Mouse (Mus musculus) stomach, embryonic 16.5 days (tissue): ENCODE data around the gene Tnfrsf26. TPM values are rescaled to one million over a fixed set of nuclear protein-coding genes. Genes with fewer than 3 reads are reported as not detected.
A peak's percentile ranks its signal among the peaks of the same experiment; 100 is the strongest.
"Not testable (repeated sequence)": the region's sequence is repeated elsewhere in the genome, so short reads cannot be mapped to it uniquely, and the experiment has no call there.

Experiments
- ATAC-seq: fragments of 200-750 bp; cut with Nextera tagmentation; 2 replicates; pipeline ENCODE4 v1.8.0; 2017; ENCODE audit warnings: moderate number of reproducible peaks, moderate TSS enrichment; ENCODE audit not compliant: insufficient read depth, low FRiP score
- H3K27ac ChIP-seq: fragments of 300-500 bp; sonication (generic); 2 replicates; pipeline ENCODE4 v1.5.1; 2014; ENCODE audit warnings: low read length
- H3K27me3 ChIP-seq: fragments of 300-500 bp; sonication (generic); 2 replicates; pipeline ENCODE4 v1.6.1; 2014; ENCODE audit warnings: low read length, control low read depth, mixed read lengths; ENCODE audit not compliant: control insufficient read depth, insufficient read depth
- H3K36me3 ChIP-seq: fragments of 300-500 bp; sonication (generic); 2 replicates; pipeline ENCODE4 v1.6.1; 2014; ENCODE audit warnings: low read length; ENCODE audit not compliant: control insufficient read depth, insufficient read depth
- H3K4me1 ChIP-seq: fragments of 300-500 bp; sonication (generic); 2 replicates; pipeline ENCODE4 v1.6.1; 2014; ENCODE audit warnings: low read length, control low read depth, mixed read lengths; ENCODE audit not compliant: control insufficient read depth, insufficient read depth
- H3K4me2 ChIP-seq: fragments of 300-500 bp; sonication (generic); 2 replicates; pipeline ENCODE4 v1.6.1; 2014; ENCODE audit warnings: low read depth, low read length, mixed read lengths
- H3K4me3 ChIP-seq: fragments of 300-500 bp; sonication (generic); replicated peaks from 2 replicates; pipeline ENCODE4 v1.5.1; 2014; ENCODE audit warnings: mild to moderate bottlenecking, low read length
- H3K9ac ChIP-seq: fragments of 300-500 bp; sonication (generic); 2 replicates; pipeline ENCODE4 v1.6.1; 2014; ENCODE audit warnings: low read length
- H3K9me3 ChIP-seq: fragments of 300-500 bp; sonication (generic); replicated peaks from 2 replicates; pipeline ENCODE4 v1.6.1; 2016; ENCODE audit warnings: low read length, control low read depth; ENCODE audit not compliant: control insufficient read depth
- WGBS: fragments of 180-500 bp; shearing (Covaris S2); extraction: QIAGEN DNeasy Blood & Tissue Kit; methylation state at CpG from one replicate; pipeline ENCODE4 v1.1.7; 2014; 5-methylcytosine and 5-hydroxymethylcytosine counted together
- polyA plus RNA-seq: library from polyadenylated mRNA; unstranded; fragments of >200 nt; fragmentation: Nextera tagmentation; extraction: Ambion mirVana; gene quantifications from 2 replicates; pipeline ENCODE4 v1.2.1, GENCODE M21; 2015

Tnfrsf26 gene
- polyA plus RNA-seq, result 0.59 and 0.66 TPM in 2 replicates

DNA sequence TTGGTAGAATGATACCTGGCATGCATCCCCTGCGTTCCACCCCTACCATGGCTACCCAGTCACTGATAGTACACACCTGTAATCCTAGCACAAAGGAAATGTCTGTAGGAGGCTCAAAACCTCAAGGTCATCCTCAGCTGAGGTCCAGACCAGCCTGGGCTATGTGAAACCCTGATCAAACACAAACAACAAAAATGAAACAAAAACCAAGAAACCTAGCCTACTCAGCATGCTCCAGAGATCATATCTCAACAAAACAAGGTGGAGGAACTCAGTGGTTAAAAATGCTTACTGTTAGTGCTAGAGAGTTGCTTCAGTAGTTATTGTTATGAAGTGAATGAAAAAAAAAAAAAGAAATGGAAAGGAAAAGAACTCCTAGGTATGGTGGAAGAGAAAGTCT, at the start of gene Tnfrsf26:
TSS of gene Tnfrsf26 (minus strand) at position 183 of the 400 bp plus-strand sequence.
- H3K9ac ChIP-seq, result no peak within 1 kb of the TSS
- no peak for ATAC-seq
- no peak within 1 kb of the TSS for H3K4me3 ChIP-seq
- WGBS, result 94% methylated on average over 1 of the region's 1 CpGs
- no peaks in the 10 kb centered on the region for H3K9me3 ChIP-seq
- no peaks in the 10 kb centered on the region for H3K4me1 ChIP-seq
- H3K36me3 ChIP-seq, result no peaks in the 10 kb centered on the region
- no peak within 1 kb of the TSS for H3K27ac ChIP-seq
- no peaks in the 10 kb centered on the region for H3K27me3 ChIP-seq
- H3K4me2 ChIP-seq, result no peak within 1 kb of the TSS

DNA sequence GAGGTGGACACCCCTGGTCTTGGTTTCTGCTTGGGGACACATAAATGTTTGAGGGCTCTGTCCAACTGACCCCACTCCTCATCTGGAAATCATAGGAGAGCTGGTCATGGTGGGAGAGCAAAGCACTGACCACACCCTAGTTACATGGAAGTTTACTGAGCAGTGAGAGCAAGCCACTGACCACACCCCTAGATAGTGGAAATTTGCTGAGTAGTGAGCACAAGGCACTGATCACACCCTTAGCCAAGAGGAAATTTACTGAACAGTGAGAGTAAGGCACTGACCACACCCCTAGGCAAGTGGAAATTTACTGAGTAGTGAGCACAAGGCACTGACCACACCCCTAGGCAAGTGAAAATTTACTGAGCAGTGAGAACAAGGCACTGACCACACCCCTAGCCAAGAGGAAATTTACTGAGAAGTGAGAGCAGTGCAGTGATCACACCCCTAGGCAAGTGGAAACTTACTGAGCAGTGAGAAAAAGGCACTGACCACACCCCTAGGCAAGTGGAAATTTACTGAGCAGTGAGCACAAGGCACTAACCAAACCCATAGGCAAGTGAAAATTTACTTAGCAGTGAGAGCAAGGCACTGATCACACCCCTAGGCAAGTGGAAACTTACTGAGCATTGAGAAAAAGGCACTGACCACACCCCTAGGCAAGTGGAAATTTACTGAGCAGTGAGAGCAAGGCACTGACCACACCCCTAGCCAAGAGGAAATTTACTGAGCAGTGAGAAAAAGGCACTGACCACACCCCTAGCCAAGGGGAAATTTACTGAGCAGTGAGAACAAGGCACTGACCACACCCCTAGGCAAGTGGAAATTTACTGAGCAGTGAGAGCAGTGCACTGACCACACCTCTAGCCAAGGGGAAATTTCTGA, 38.1 kb upstream of the Tnfrsf26 start:
- Histone ChIP-seq H3K36me3 (no peaks in the 10 kb centered on the region), H3K27ac (no peak overlapping the region), H3K4me3 (no peak overlapping the region), H3K9ac (no peak overlapping the region), H3K4me1 (no peaks in the 10 kb centered on the region), H3K9me3 (no peaks in the 10 kb centered on the region), H3K4me2 (no peak overlapping the region), H3K27me3 (no peaks in the 10 kb centered on the region)
- no peak; the same call in 1 of the 2 replicates for ATAC-seq

DNA sequence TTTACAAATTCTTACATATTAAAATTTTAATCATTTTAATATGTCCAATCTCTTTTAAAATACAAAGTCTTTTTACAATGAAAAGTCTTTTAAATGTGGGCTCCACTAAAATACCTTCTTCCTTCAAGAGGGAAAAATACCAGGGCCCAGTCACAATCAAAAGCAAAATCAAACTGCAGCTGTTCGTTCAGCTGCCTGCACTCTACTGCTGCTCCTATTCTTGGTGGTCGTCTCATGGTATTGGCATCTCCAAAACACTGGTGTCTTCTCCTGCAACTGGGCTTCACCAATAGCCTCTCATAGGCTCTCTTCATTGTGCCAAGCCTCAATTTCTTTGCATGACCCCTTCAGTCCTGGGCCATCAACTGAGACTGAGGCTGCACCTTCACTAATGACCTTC, 34.9 kb upstream of the Tnfrsf26 start:
- no peaks in the 10 kb centered on the region for H3K4me1 ChIP-seq
- ATAC-seq, result no peak
- no peak overlapping the region for H3K4me2 ChIP-seq
- H3K4me3 ChIP-seq, result no peak overlapping the region
- no peak overlapping the region for H3K27ac ChIP-seq
- 71% methylated on average over 2 of the region's 2 CpGs for WGBS
- H3K9me3 ChIP-seq, result no peaks in the 10 kb centered on the region
- H3K27me3 ChIP-seq, result no peaks in the 10 kb centered on the region
- H3K36me3 ChIP-seq, result no peaks in the 10 kb centered on the region
- no peak overlapping the region for H3K9ac ChIP-seq

DNA sequence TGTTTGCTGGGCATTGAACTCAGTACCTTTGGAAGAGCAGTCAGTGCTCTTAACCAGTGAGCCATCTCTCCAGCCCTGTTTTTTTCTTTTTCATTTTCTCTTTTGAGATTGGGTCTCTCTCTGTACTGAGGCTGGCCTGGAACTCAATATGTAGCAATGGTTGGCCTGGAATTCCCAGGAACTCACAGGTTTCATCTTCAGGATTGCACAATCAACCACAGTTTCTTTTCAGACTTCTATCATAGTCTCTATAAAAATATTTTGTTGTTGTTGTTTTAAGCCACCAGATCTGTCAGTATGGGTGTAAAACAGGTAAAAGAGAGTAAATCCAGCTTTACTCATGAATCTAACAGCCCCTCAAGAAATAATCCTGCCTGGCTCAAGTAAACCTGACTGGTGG, 32.3 kb upstream of the Tnfrsf26 start:
- Histone ChIP-seq H3K36me3 (no peaks in the 10 kb centered on the region), H3K4me1 (no peaks in the 10 kb centered on the region), H3K4me2 (no peak overlapping the region), H3K4me3 (no peak overlapping the region), H3K9ac (no peak overlapping the region), H3K27me3 (no peaks in the 10 kb centered on the region), H3K9me3 (no peaks in the 10 kb centered on the region), H3K27ac (no peak overlapping the region)
- no peak for ATAC-seq

DNA sequence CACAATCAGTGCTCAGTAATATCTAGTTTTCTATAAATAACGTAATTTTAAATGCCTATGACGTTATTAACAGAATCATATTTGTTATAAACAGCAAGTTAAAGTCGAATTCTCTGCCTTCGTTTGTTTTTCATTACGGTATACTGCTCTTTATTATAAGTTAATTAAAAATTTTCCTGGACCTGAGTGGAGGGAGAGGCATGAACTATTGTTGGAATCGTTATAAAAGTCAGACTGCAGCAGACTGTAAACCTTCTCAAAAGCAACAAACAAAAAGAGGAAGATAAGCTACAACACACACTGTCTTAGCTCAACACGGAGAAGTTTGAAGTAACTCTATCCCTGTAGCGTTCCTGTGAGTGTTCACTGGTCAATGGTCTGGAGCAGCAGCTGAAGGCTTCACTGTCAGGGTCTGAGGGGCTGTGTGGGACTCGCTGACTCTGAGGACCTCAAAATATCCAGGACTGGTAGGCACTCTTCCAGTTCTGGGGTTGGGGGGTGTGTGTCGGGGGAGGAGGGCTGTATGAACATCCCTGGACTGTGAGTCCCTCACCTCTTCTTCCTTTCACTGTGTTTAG, 21.3 kb upstream of the Tnfrsf26 start:
- not testable (repeated sequence) for H3K9ac ChIP-seq, H3K9me3 ChIP-seq, H3K4me1 ChIP-seq, H3K27me3 ChIP-seq, ATAC-seq, H3K27ac ChIP-seq, H3K36me3 ChIP-seq
- H3K4me2 ChIP-seq, result 0 out of 2 replicates have a peak overlapping the region, but pooled peaks have one; percentile 94
- 53% methylated on average over 10 of the region's 10 CpGs for WGBS
- peak overlapping the region; percentile 65 for H3K4me3 ChIP-seq

DNA sequence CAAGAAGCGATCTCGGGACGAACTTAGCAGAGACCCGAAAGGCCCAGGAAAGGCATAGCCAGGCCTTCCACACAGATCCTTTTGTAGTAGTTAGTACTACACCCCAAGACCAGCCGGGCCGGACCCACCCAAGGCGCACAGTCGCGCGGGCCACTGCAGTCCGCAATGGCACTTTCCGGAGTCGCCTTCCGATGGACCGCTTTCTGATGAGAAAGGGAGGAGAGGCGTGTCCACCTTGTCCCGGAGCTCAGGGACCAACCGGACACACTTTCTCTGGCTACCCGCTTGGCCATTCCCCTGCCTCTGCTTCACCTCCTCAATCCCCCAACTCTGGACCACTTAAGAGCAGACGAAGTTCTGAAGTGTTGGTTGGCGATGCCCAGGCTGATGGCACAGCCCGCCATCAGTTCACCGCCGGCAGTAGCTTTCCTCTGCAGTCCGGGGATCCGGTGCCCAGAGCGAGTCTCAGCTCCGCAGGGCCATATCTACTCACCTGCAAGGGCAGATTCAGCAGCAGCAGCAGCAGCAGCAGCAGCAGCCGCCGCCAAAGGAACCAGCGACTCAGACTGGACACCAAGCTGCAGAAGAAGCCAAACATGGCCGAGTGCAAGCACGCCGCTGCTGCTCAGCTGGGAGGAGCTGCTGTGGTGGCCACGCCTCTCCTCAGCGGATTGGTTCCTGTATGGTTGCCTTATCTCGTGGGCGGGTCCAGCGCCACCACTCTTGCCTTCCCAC, 20.7 kb upstream of the Tnfrsf26 start, which contains the start of gene Tnfrsf22:
TSS of gene Tnfrsf22 (minus strand) at position 628 of the 735 bp plus-strand sequence.
- no peak within 1 kb of the TSS for H3K27ac ChIP-seq
- no peaks in the 10 kb centered on the region for H3K9me3 ChIP-seq
- peak; percentile 94 for ATAC-seq
- H3K36me3 ChIP-seq, result no peaks in the 10 kb centered on the region
- 3% methylated on average over 39 of the region's 39 CpGs for WGBS
- no peaks in the 10 kb centered on the region for H3K4me1 ChIP-seq
- peak within 1 kb of the TSS; percentile 65 for H3K4me3 ChIP-seq
- peak within 1 kb of the TSS; percentile 69 for H3K9ac ChIP-seq
- H3K27me3 ChIP-seq, result no peaks in the 10 kb centered on the region
- peak within 1 kb of the TSS; percentile 94 for H3K4me2 ChIP-seq

DNA sequence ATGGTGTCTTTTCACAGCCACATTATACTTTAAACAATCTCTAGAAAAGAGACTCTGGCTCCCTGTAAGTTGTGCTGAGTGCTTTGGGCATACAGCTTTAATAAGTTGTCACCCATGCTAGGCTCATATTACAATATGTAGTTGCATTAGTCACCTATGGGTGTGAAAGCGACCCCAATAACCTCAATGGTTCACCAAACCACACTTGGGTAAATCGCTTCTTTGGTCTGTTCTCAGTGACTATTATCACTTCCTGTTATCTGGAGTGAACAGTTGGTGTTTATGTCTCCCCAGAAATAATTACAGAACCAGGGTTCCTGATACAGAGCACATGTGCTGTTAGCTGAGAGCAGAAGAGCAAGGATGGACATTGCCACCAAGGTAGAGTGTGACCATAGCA, 15.4 kb upstream of the Tnfrsf26 start:
- H3K4me2 ChIP-seq, H3K9me3 ChIP-seq, H3K4me1 ChIP-seq, H3K4me3 ChIP-seq, H3K27me3 ChIP-seq, H3K27ac ChIP-seq, H3K9ac ChIP-seq, H3K36me3 ChIP-seq, ATAC-seq: not testable (repeated sequence)
- WGBS, result 88% methylated on average over 2 of the region's 2 CpGs

DNA sequence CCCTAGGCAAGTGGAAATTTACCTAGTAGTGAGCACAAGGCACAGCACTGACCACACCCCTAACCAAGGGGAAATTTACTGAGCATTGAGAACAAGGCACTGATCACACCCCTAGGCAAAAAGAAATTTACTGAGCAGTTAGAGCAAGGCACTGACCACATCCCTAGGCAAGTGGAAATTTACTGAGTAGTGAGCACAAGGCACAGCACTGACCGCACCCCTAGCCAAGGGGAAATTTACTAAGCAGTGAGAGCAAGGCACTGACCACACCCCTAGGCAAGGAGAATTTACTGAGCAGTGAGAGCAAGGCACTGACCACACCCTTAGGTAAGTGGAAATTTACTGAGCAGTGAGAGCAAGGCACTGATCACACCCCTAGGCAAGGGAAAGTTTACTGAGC, 8.2 kb upstream of the Tnfrsf26 start:
- no peak overlapping the region for H3K4me3 ChIP-seq
- H3K9ac ChIP-seq, result no peak overlapping the region
- no peak overlapping the region for H3K4me2 ChIP-seq
- no peak for ATAC-seq
- no peaks in the 10 kb centered on the region for H3K36me3 ChIP-seq
- no peaks in the 10 kb centered on the region for H3K4me1 ChIP-seq
- no peak overlapping the region for H3K27ac ChIP-seq
- no peaks in the 10 kb centered on the region for H3K27me3 ChIP-seq
- no peaks in the 10 kb centered on the region for H3K9me3 ChIP-seq
- 87% methylated on average over 1 of the region's 1 CpGs for WGBS

DNA sequence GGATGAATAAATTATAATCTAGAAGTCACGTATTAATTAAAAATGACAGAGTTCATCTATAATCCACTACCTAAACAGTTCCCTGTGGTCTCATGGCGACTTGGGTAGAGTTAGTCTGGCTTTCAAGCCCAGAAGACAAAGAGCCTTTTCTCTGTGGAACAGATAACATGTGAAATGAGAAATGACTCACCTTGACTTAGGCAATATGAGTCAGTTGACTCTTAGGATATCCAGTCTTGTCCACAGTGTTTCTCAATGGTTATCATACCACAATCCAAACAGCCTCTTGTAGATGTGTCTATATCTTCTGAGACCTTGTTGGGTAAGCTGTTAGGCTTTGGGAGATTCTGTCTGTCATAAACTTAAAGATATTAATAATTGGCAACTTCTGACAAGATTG, 3.0 kb upstream of the Tnfrsf26 start:
- H3K4me2 ChIP-seq, result no peak overlapping the region
- ATAC-seq, result no peak
- H3K36me3 ChIP-seq, result no peaks in the 10 kb centered on the region
- H3K9ac ChIP-seq, result no peak overlapping the region
- H3K27ac ChIP-seq, result no peak overlapping the region
- no peaks in the 10 kb centered on the region for H3K9me3 ChIP-seq
- no peaks in the 10 kb centered on the region for H3K4me1 ChIP-seq
- 55% methylated on average over 2 of the region's 2 CpGs for WGBS
- H3K4me3 ChIP-seq, result no peak overlapping the region
- H3K27me3 ChIP-seq, result no peaks in the 10 kb centered on the region
